Mouse (Mus musculus) macrophage (primary cell): Measurements from ENCODE around the gene Slc9a6. TPM values are rescaled to one million over a fixed set of nuclear protein-coding genes. Genes with fewer than 3 reads are reported as not detected.

ENCODE experiments used
- H3K27ac ChIP-seq: fragments of 350-480 bp; formaldehyde crosslinking; 2 replicates; pipeline ENCODE4 v1.9.0; 2021
- H3K36me3 ChIP-seq: fragments of 350-480 bp; formaldehyde crosslinking; 2 replicates; pipeline ENCODE4 v1.9.0; 2021; ENCODE audit errors: inconsistent target
- H3K4me3 ChIP-seq: fragments of 350-480 bp; formaldehyde crosslinking; 2 replicates; pipeline ENCODE4 v1.9.0; 2021; ENCODE audit errors: inconsistent target
- H3K79me2 ChIP-seq: fragments of 350-480 bp; formaldehyde crosslinking; 2 replicates; pipeline ENCODE4 v1.9.0; 2021; ENCODE audit errors: inconsistent target
- WGBS: methylation state at CpG from one replicate; pipeline ENCODE4 v1.1.7; 2026; ENCODE audit warnings: inconsistent platforms; ENCODE audit not compliant: missing documents; 5-methylcytosine and 5-hydroxymethylcytosine counted together
- polyA plus RNA-seq: library from polyadenylated mRNA; stranded (reverse); fragments of 250-400 nt; gene quantifications from 3 replicates; pipeline ENCODE4 v1.2.4, GENCODE M21; 2018; ENCODE audit warnings: inconsistent platforms
- total RNA-seq, 78 experiments: library from RNA; depleted of rRNA; stranded (reverse); fragments of 250-400 nt; gene quantifications; 1 replicate in 9 of 78; 2 replicates in 24 of 78; 3 replicates in 43 of 78; 4 replicates in 2 of 78; pipeline ENCODE4 v1.2.4; 2018; ENCODE audit warnings: inconsistent platforms in 56 of 78

Slc9a6 gene
- 10 to 100 TPM in 20 of 26 experiments, 1 to 10 TPM in 6; 3.4 to 28.0 (median 16.8) TPM for total RNA-seq (2018; cell fraction: chromatin; rRNA removed)
- 10 to 100 TPM in 25 of 26 experiments, 1 to 10 TPM in 1; 8.2 to 25.5 (median 14.5) TPM for total RNA-seq (2018; cell fraction: cytosol; rRNA removed)
- 10 to 100 TPM; 13.0 to 37.4 (median 22.5) TPM for total RNA-seq (2018; cell fraction: nucleus; rRNA removed)
- 11.7 to 18.3 TPM (median 17.3 TPM) in 3 replicates for polyA plus RNA-seq

GRCm38 (mm10) chrX:56609623-56610317 lies at the start of gene Slc9a6:
Slc9a6 (plus strand) TSS chrX:56609757.
- H3K4me3 ChIP-seq = peak within 1 kb of the TSS; percentile 69
- H3K36me3 ChIP-seq = no peaks in the 10 kb centered on the region
- H3K79me2 ChIP-seq = peaks cover 16% of the 10 kb centered on the region; the same call in 1 of the 2 replicates
- whole genome bisulfite sequencing = 14% methylated on average over 30 of the region's 50 CpGs
- H3K27ac ChIP-seq = 0 out of 2 replicates have a peak within 1 kb of the TSS, but pooled peaks have one; percentile 4

GRCm38 (mm10) chrX:56572465-56572864 lies 37.1 kb upstream of the Slc9a6 start:
- H3K79me2 ChIP-seq = no peaks in the 10 kb centered on the region
- no peaks in the 10 kb centered on the region for H3K36me3 ChIP-seq
- H3K27ac ChIP-seq = no peak overlapping the region
- H3K4me3 ChIP-seq = no peak overlapping the region
- 24% methylated on average over 6 of the region's 6 CpGs for WGBS

- H3K79me2 ChIP-seq = no peaks in the 10 kb centered on the region
- WGBS = 94% methylated on average over 2 of the region's 2 CpGs
Observed at GRCm38 (mm10) chrX:56578200-56578599, 31.4 kb upstream of the Slc9a6 start.

GRCm38 (mm10) chrX:56597219-56597886 lies 12.2 kb upstream of the Slc9a6 start:
- 18% methylated on average over 24 of the region's 25 CpGs for WGBS
- H3K79me2 ChIP-seq = peaks cover 38% of the 10 kb centered on the region
- H3K4me3 ChIP-seq = peak overlapping the region; percentile 85
- peak overlapping the region; percentile 39 for H3K27ac ChIP-seq
- H3K36me3 ChIP-seq = no peaks in the 10 kb centered on the region

More at GRCm38 (mm10) chrX:56578200-56578599, 31.4 kb upstream of the Slc9a6 start:
- Histone ChIP-seq H3K36me3 (no peaks in the 10 kb centered on the region), H3K27ac (no peak overlapping the region), H3K4me3 (no peak overlapping the region)

- peak within 1 kb of the TSS; percentile 85 for H3K4me3 ChIP-seq
- no peaks in the 10 kb centered on the region for H3K36me3 ChIP-seq
- H3K27ac ChIP-seq = peak within 1 kb of the TSS; percentile 39
- 17% methylated on average over 33 of the region's 44 CpGs for WGBS
- H3K79me2 ChIP-seq = peaks cover 34% of the 10 kb centered on the region
Observed at GRCm38 (mm10) chrX:56597887-56598640, 11.5 kb upstream of the Slc9a6 start, which contains the start of gene Mmgt1. Mmgt1 (minus strand) TSS chrX:56598069.

GRCm38 (mm10) chrX:56606536-56606935 lies 3.0 kb upstream of the Slc9a6 start:
- WGBS = no CpG with 5 or more reads among the region's 2 CpGs
- no peak overlapping the region for H3K27ac ChIP-seq

GRCm38 (mm10) chrX:56607032-56607710 lies 2.4 kb upstream of the Slc9a6 start:
- H3K4me3 ChIP-seq = no peak overlapping the region
- H3K36me3 ChIP-seq = no peaks in the 10 kb centered on the region
- H3K79me2 ChIP-seq = peaks cover 16% of the 10 kb centered on the region; the same call in 1 of the 2 replicates
- WGBS = 73% methylated on average over 7 of the region's 7 CpGs
- no peak overlapping the region for H3K27ac ChIP-seq

More at GRCm38 (mm10) chrX:56606536-56606935, 3.0 kb upstream of the Slc9a6 start:
- H3K4me3 ChIP-seq = no peak overlapping the region
- peaks cover 15% of the 10 kb centered on the region; the same call in 1 of the 2 replicates for H3K79me2 ChIP-seq
- no peaks in the 10 kb centered on the region for H3K36me3 ChIP-seq

- 0 out of 2 replicates have a peak overlapping the region, but pooled peaks have one; percentile 4 for H3K27ac ChIP-seq
- H3K79me2 ChIP-seq = peaks cover 16% of the 10 kb centered on the region; the same call in 1 of the 2 replicates
- H3K4me3 ChIP-seq = peak overlapping the region; percentile 16; the same call in 1 of the 2 replicates
- no peaks in the 10 kb centered on the region for H3K36me3 ChIP-seq
- WGBS = 42% methylated on average over 7 of the region's 7 CpGs
Observed at GRCm38 (mm10) chrX:56609285-56609622, 303 bp upstream of the Slc9a6 start.

GRCm38 (mm10) chrX:56610318-56610694 lies 749 bp downstream of the Slc9a6 start:
- H3K36me3 ChIP-seq = no peaks in the 10 kb centered on the region
- no peak overlapping the region for H3K27ac ChIP-seq
- H3K4me3 ChIP-seq = peak overlapping the region; percentile 69
- H3K79me2 ChIP-seq = peaks cover 16% of the 10 kb centered on the region; the same call in 1 of the 2 replicates
- WGBS = 24% methylated on average over 12 of the region's 13 CpGs

GRCm38 (mm10) chrX:56615236-56615635 lies 5.7 kb downstream of the Slc9a6 start:
- Histone ChIP-seq H3K4me3 (no peak overlapping the region), H3K79me2 (peaks cover 12% of the 10 kb centered on the region; the same call in 1 of the 2 replicates), H3K27ac (no peak overlapping the region), H3K36me3 (no peaks in the 10 kb centered on the region)
- 95% methylated on average over 2 of the region's 2 CpGs for WGBS

GRCm38 (mm10) chrX:56636185-56636584 lies 26.6 kb downstream of the Slc9a6 start:
- WGBS = 95% methylated on average over 5 of the region's 5 CpGs
- H3K79me2 ChIP-seq = no peaks in the 10 kb centered on the region
- H3K36me3 ChIP-seq = no peaks in the 10 kb centered on the region
- no peak overlapping the region for H3K4me3 ChIP-seq
- no peak overlapping the region for H3K27ac ChIP-seq

- WGBS = 20% methylated on average over 1 of the region's 1 CpGs
- no peaks in the 10 kb centered on the region for H3K79me2 ChIP-seq
- H3K27ac ChIP-seq = no peak overlapping the region
- H3K36me3 ChIP-seq = no peaks in the 10 kb centered on the region
- H3K4me3 ChIP-seq = no peak overlapping the region
Observed at GRCm38 (mm10) chrX:56640066-56640465, 30.5 kb downstream of the Slc9a6 start.

- H3K27ac ChIP-seq = no peak overlapping the region
Observed at GRCm38 (mm10) chrX:56649549-56650354, 40.2 kb downstream of the Slc9a6 start.

More at GRCm38 (mm10) chrX:56649549-56650354, 40.2 kb downstream of the Slc9a6 start:
- Histone ChIP-seq H3K36me3 (no peaks in the 10 kb centered on the region), H3K4me3 (no peak overlapping the region), H3K79me2 (no peaks in the 10 kb centered on the region)
- 82% methylated on average over 7 of the region's 7 CpGs for WGBS
